ENCODE assay signal across 7 mouse cellular contexts in genomic region chr5:123992193-123992637, GRCm38 (mm10). TPM values are rescaled to one million over a fixed set of nuclear protein-coding genes. Genes with fewer than 3 reads are reported as not detected.
DNase-seq lines count a peak whose midpoint lies in the region; ATAC-seq and TF ChIP-seq lines count a peak whose summit lies in the region.

No protein-coding gene starts in this region.

- peaks cover 15% of the 10 kb centered on the region; the same call in 1 of the 2 replicates for H3K36me3 ChIP-seq in forebrain, postnatal 0 days (ENCODE audit: insufficient read depth)

- no peak overlapping the region for H3K4me2 ChIP-seq in forebrain, postnatal 0 days (ENCODE audit: low read depth)

- no peaks in the 10 kb centered on the region for H3K9me3 ChIP-seq in forebrain, postnatal 0 days (ENCODE audit: low read length)

- 76% methylated on average over 10 of the region's 10 CpGs for WGBS in forebrain, postnatal 0 days

- no peaks in the 10 kb centered on the region for H3K4me1 ChIP-seq in forebrain, postnatal 0 days (ENCODE audit: insufficient read depth)

- DNase-seq in ovary, postnatal 36 days (ENCODE audit: low spot score), result peak; percentile 37
- no peak for DNase-seq in ovary, adult 18-20 months (ENCODE audit: low spot score)
- no peak for DNase-seq in forebrain, postnatal 0 days
- peak; percentile 77 for DNase-seq in heart, postnatal 4 days
- DNase-seq in lung, postnatal 25 days (ENCODE audit: low spot score), result peak; percentile 85
- no peak for DNase-seq in ovary, postnatal 14 days (ENCODE audit: low spot score)
- no peak for DNase-seq in embryo, embryonic 10 days (ENCODE audit: low spot score)

- no peaks in the 10 kb centered on the region for H3K27me3 ChIP-seq in forebrain, postnatal 0 days (ENCODE audit: insufficient read depth, low read length)

- H3K27ac ChIP-seq in forebrain, postnatal 0 days (ENCODE audit: low read depth, low read length), result 0 out of 2 replicates have a peak overlapping the region, but pooled peaks have one; percentile 69

- no peak for TF ChIP-seq CTCF in forebrain, postnatal 0 days (IDR thresholded peaks at IDR 0.05; ENCODE audit: low read depth)

- no peak for ATAC-seq in forebrain, postnatal 0 days

- H3K9ac ChIP-seq in forebrain, postnatal 0 days, result no peak overlapping the region

- H3K4me3 ChIP-seq in forebrain, postnatal 0 days (ENCODE audit: low read depth, low read length), result no peak overlapping the region

RNA-seq across cellular contexts. Expression of gene Hip1r, which starts 18.8 kb away (rescaled TPM):
- total RNA-seq in forebrain, postnatal 0 days (2014; rRNA removed), result 52.2 and 55.0 TPM in 2 replicates
- 22.2 and 29.8 TPM in 2 replicates for polyA plus RNA-seq in forebrain, postnatal 0 days (2015; fragmentation: Nextera tagmentation; extraction: Ambion mirVana)
- total RNA-seq in heart, postnatal 4 days (2021), result 10 to 100 TPM; 29.6 to 42.2 TPM

RNA-seq across cellular contexts. Expression of gene Vps37b, which starts 39.9 kb away (rescaled TPM):
- 62.0 and 62.2 TPM in 2 replicates for total RNA-seq in forebrain, postnatal 0 days (2014; rRNA removed)
- 76.5 and 90.8 TPM in 2 replicates for polyA plus RNA-seq in forebrain, postnatal 0 days (2015; fragmentation: Nextera tagmentation; extraction: Ambion mirVana)
- total RNA-seq in heart, postnatal 4 days (2021), result 10 to 100 TPM; 42.3 to 49.1 TPM

Comparison
In these comparisons a context has a peak if more than half of its experiments do, and no peak if none do; other contexts are left out.
1. DNase-seq: peak in ovary, postnatal 36 days (single experiment), heart, postnatal 4 days (single experiment) and lung, postnatal 25 days (single experiment); none in ovary, adult 18-20 months (single experiment), forebrain, postnatal 0 days (single experiment), ovary, postnatal 14 days (single experiment) and embryo, embryonic 10 days (single experiment).